Mouse (Mus musculus): Measurements from ENCODE around the gene Pin4.

- TF ChIP-seq CTCF (IDR thresholded peaks at IDR 0.05; ENCODE audit: extremely low read depth, insufficient read length, insufficient replicate concordance, low read depth, low read length) (no peak), POLR2A (IDR thresholded peaks at IDR 0.05; ENCODE audit: low read depth, low read length) (no peak)
These were observed 43.8 kb downstream of the Pin4 start for GRCm38 (mm10) chrX:102163096-102163495.

All from small intestine, adult 2 months (tissue).